Mouse (Mus musculus): ENCODE measurements around the gene Ldlrad3. TPM values are rescaled to one million over a fixed set of nuclear protein-coding genes. Genes with fewer than 3 reads are reported as not detected.
A peak's percentile ranks its signal among the peaks of the same experiment; 100 is the strongest.

Gene Ldlrad3
- polyA plus RNA-seq, 1 experiment from 2014 or later = 28.8 TPM

- Histone ChIP-seq H3K27me3 (no peaks in the 10 kb centered on the region), H3K4me3 (no peak overlapping the region), H3K9me3 (no peaks in the 10 kb centered on the region), H3K4me1 (replicated peaks) (peaks cover 67% of the 10 kb centered on the region), H3K27ac (replicated peaks) (no peak overlapping the region), H3K4me2 (no peak overlapping the region), H3K9ac (no peak overlapping the region), H3K36me3 (no peaks in the 10 kb centered on the region)
- ATAC-seq (ENCODE audit: low FRiP score, low read depth) = no peak
- 69% methylated on average over 11 of the region's 11 CpGs for WGBS
These were observed 151.7 kb downstream of the Ldlrad3 start for GRCm38 (mm10) chr2:102034513-102034879.

- no peak overlapping the region for H3K4me2 ChIP-seq
- H3K9ac ChIP-seq = no peak overlapping the region
- no peaks in the 10 kb centered on the region for H3K9me3 ChIP-seq
- H3K36me3 ChIP-seq = no peaks in the 10 kb centered on the region
- WGBS = 49% methylated on average over 9 of the region's 9 CpGs
- no peak for ATAC-seq (ENCODE audit: low FRiP score, low read depth)
- H3K27me3 ChIP-seq = no peaks in the 10 kb centered on the region
- H3K4me3 ChIP-seq = no peak overlapping the region
- H3K27ac ChIP-seq (replicated peaks) = 0 out of 2 replicates have a peak overlapping the region, but pooled peaks have one; percentile 35
- peaks cover 72% of the 10 kb centered on the region for H3K4me1 ChIP-seq (replicated peaks)
These were observed 152.2 kb downstream of the Ldlrad3 start for GRCm38 (mm10) chr2:102033818-102034512.

- Histone ChIP-seq H3K9ac (no peak overlapping the region), H3K9me3 (no peaks in the 10 kb centered on the region), H3K4me1 (replicated peaks) (peaks cover 61% of the 10 kb centered on the region), H3K4me2 (no peak overlapping the region), H3K27ac (replicated peaks) (no peak overlapping the region), H3K36me3 (no peaks in the 10 kb centered on the region), H3K4me3 (no peak overlapping the region), H3K27me3 (no peaks in the 10 kb centered on the region)
- WGBS = 58% methylated on average over 9 of the region's 9 CpGs
- no peak; the same call in 1 of the 2 replicates for ATAC-seq (ENCODE audit: low FRiP score, low read depth)
These were observed 153.4 kb downstream of the Ldlrad3 start for GRCm38 (mm10) chr2:102032713-102033343.

GRCm38 (mm10) chr2:102030652-102031051, 155.5 kb downstream of the Ldlrad3 start:
- Histone ChIP-seq H3K4me3 (no peak overlapping the region), H3K4me1 (replicated peaks) (peaks cover 55% of the 10 kb centered on the region), H3K27ac (replicated peaks) (no peak overlapping the region), H3K27me3 (no peaks in the 10 kb centered on the region), H3K36me3 (no peaks in the 10 kb centered on the region), H3K4me2 (no peak overlapping the region), H3K9ac (no peak overlapping the region), H3K9me3 (no peaks in the 10 kb centered on the region)
- 17% methylated on average over 5 of the region's 5 CpGs for WGBS
- ATAC-seq (ENCODE audit: low FRiP score, low read depth) = peak; percentile 64

GRCm38 (mm10) chr2:102030152-102030551, 156.0 kb downstream of the Ldlrad3 start:
- WGBS = 60% methylated on average over 6 of the region's 6 CpGs
- H3K27me3 ChIP-seq = no peaks in the 10 kb centered on the region
- no peaks in the 10 kb centered on the region for H3K36me3 ChIP-seq
- H3K27ac ChIP-seq (replicated peaks) = peak overlapping the region; percentile 40; the same call in 1 of the 2 replicates
- peak; percentile 1; the same call in 1 of the 2 replicates for ATAC-seq (ENCODE audit: low FRiP score, low read depth)
- no peaks in the 10 kb centered on the region for H3K9me3 ChIP-seq
- H3K9ac ChIP-seq = no peak overlapping the region
- no peak overlapping the region for H3K4me3 ChIP-seq
- H3K4me2 ChIP-seq = no peak overlapping the region
- peaks cover 55% of the 10 kb centered on the region for H3K4me1 ChIP-seq (replicated peaks)

- ATAC-seq (ENCODE audit: low FRiP score, low read depth) = peak; percentile 2; the same call in 1 of the 2 replicates
- H3K4me3 ChIP-seq = no peak overlapping the region
- H3K27ac ChIP-seq (replicated peaks) = peak overlapping the region; percentile 40
- H3K4me1 ChIP-seq (replicated peaks) = peaks cover 58% of the 10 kb centered on the region
- H3K4me2 ChIP-seq = no peak overlapping the region
- WGBS = 42% methylated on average over 5 of the region's 5 CpGs
- no peak overlapping the region for H3K9ac ChIP-seq
- no peaks in the 10 kb centered on the region for H3K9me3 ChIP-seq
- no peaks in the 10 kb centered on the region for H3K27me3 ChIP-seq
- no peaks in the 10 kb centered on the region for H3K36me3 ChIP-seq
These were observed 156.5 kb downstream of the Ldlrad3 start for GRCm38 (mm10) chr2:102029682-102030081.

- no peak overlapping the region for H3K4me2 ChIP-seq
- no peak overlapping the region for H3K27ac ChIP-seq (replicated peaks)
- H3K36me3 ChIP-seq = no peaks in the 10 kb centered on the region
- H3K27me3 ChIP-seq = no peaks in the 10 kb centered on the region
- no peaks in the 10 kb centered on the region for H3K9me3 ChIP-seq
- no peak for ATAC-seq (ENCODE audit: low FRiP score, low read depth)
- H3K9ac ChIP-seq = no peak overlapping the region
- H3K4me3 ChIP-seq = no peak overlapping the region
- 56% methylated on average over 7 of the region's 7 CpGs for WGBS
- H3K4me1 ChIP-seq (replicated peaks) = peaks cover 35% of the 10 kb centered on the region
These were observed 158.9 kb downstream of the Ldlrad3 start for GRCm38 (mm10) chr2:102027265-102027664.

- no peak for ATAC-seq (ENCODE audit: low FRiP score, low read depth)
- no peak overlapping the region for H3K4me3 ChIP-seq
- no peak overlapping the region for H3K4me2 ChIP-seq
- H3K9me3 ChIP-seq = no peaks in the 10 kb centered on the region
- H3K36me3 ChIP-seq = no peaks in the 10 kb centered on the region
- 90% methylated on average over 9 of the region's 9 CpGs for WGBS
- no peaks in the 10 kb centered on the region for H3K27me3 ChIP-seq
- H3K9ac ChIP-seq = no peak overlapping the region
- no peak overlapping the region for H3K27ac ChIP-seq (replicated peaks)
- peaks cover 43% of the 10 kb centered on the region for H3K4me1 ChIP-seq (replicated peaks)
These were observed 160.0 kb downstream of the Ldlrad3 start for GRCm38 (mm10) chr2:102026156-102026555.

GRCm38 (mm10) chr2:102024483-102024882, 161.7 kb downstream of the Ldlrad3 start:
- 74% methylated on average over 8 of the region's 8 CpGs for WGBS
- Histone ChIP-seq H3K36me3 (no peaks in the 10 kb centered on the region), H3K27ac (replicated peaks) (no peak overlapping the region), H3K4me3 (no peak overlapping the region), H3K9me3 (no peaks in the 10 kb centered on the region), H3K27me3 (no peaks in the 10 kb centered on the region), H3K4me1 (replicated peaks) (peaks cover 32% of the 10 kb centered on the region), H3K4me2 (no peak overlapping the region), H3K9ac (no peak overlapping the region)
- 0 out of 2 replicates have a peak, but pooled peaks have one; percentile 4 for ATAC-seq (ENCODE audit: low FRiP score, low read depth)

- H3K9ac ChIP-seq = no peak overlapping the region
- H3K36me3 ChIP-seq = no peaks in the 10 kb centered on the region
- no peak overlapping the region for H3K4me3 ChIP-seq
- no peaks in the 10 kb centered on the region for H3K9me3 ChIP-seq
- H3K27me3 ChIP-seq = no peaks in the 10 kb centered on the region
- no peak for ATAC-seq (ENCODE audit: low FRiP score, low read depth)
- 41% methylated on average over 11 of the region's 11 CpGs for WGBS
- H3K4me2 ChIP-seq = no peak overlapping the region
- H3K4me1 ChIP-seq (replicated peaks) = peaks cover 18% of the 10 kb centered on the region
- H3K27ac ChIP-seq (replicated peaks) = 0 out of 2 replicates have a peak overlapping the region, but pooled peaks have one; percentile 14
These were observed 164.7 kb downstream of the Ldlrad3 start for GRCm38 (mm10) chr2:102021371-102022084.

- Histone ChIP-seq H3K27me3 (no peaks in the 10 kb centered on the region), H3K4me3 (no peak overlapping the region), H3K9ac (no peak overlapping the region), H3K27ac (replicated peaks) (no peak overlapping the region), H3K4me2 (no peak overlapping the region), H3K36me3 (no peaks in the 10 kb centered on the region), H3K9me3 (no peaks in the 10 kb centered on the region), H3K4me1 (replicated peaks) (peaks cover 18% of the 10 kb centered on the region)
- no peak for ATAC-seq (ENCODE audit: low FRiP score, low read depth)
- 90% methylated on average over 3 of the region's 3 CpGs for WGBS
These were observed 165.6 kb downstream of the Ldlrad3 start for GRCm38 (mm10) chr2:102020546-102020945.

- ATAC-seq (ENCODE audit: low FRiP score, low read depth) = no peak
- Histone ChIP-seq H3K9me3 (no peaks in the 10 kb centered on the region), H3K9ac (no peak overlapping the region), H3K27ac (replicated peaks) (no peak overlapping the region), H3K4me1 (replicated peaks) (peaks cover 4% of the 10 kb centered on the region; the same call in 1 of the 2 replicates), H3K4me2 (no peak overlapping the region), H3K4me3 (no peak overlapping the region), H3K36me3 (no peaks in the 10 kb centered on the region), H3K27me3 (no peaks in the 10 kb centered on the region)
- 79% methylated on average over 6 of the region's 6 CpGs for WGBS
These were observed 171.6 kb downstream of the Ldlrad3 start for GRCm38 (mm10) chr2:102014538-102015113.
